Mouse (Mus musculus): ENCODE results near the gene 4921504E06Rik. TPM values are rescaled to one million over a fixed set of nuclear protein-coding genes. Genes with fewer than 3 reads are reported as not detected.

Gene 4921504E06Rik
- total and polyA plus RNA-seq, 3 experiments = not detected

DNA sequence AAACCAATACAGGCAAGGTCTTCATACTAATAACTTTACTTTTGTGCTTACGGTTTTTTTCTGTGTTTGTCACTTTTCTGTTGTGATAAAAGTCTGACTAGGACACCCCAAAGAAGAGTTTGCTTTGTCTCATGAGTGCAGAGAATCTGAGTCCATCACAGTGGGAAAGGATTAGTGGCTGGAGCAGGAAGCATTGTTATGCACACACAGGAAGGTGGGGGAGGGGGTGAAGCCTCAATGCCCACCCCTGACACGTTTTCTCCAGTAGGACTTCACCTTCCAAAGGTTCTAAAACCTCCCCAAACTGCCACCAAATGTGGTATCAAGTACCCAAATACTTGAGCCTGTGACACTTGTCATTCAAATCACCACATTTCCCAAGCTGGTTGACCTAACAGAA, 91.8 kb downstream of the 4921504E06Rik start:
- TF ChIP-seq CHD1 (IDR thresholded peaks at IDR 0.05; ENCODE audit: low read depth, low read length) (no peak), TBP (IDR thresholded peaks at IDR 0.05; ENCODE audit: low read depth, low read length) (no peak), UBTF (IDR thresholded peaks at IDR 0.05; ENCODE audit: borderline replicate concordance, insufficient read depth, low read depth, low read length) (no peak), GATA1 (IDR thresholded peaks at IDR 0.05; ENCODE audit: low read depth, low read length) (no peak), NELFE (IDR thresholded peaks at IDR 0.05; ENCODE audit: low read depth, low read length) (no peak), POLR2A (IDR thresholded peaks at IDR 0.05; ENCODE audit: control insufficient read depth in 1 of 2, insufficient read depth in 1 of 2, low read depth in 1 of 2, low read length in 2 of 2, poor library complexity in 1 of 2) (no peak), MAX (IDR thresholded peaks at IDR 0.05; ENCODE audit: low read length) (no peak)
- H3K4me3 ChIP-seq (ENCODE audit: control insufficient read depth in 1 of 2, insufficient read depth in 1 of 2, low read depth in 2 of 2, low read length in 2 of 2) = no peak overlapping the region
- no peaks in the 10 kb centered on the region for H3K9me3 ChIP-seq (replicated peaks; ENCODE audit: insufficient read depth, low read length)
- no peaks in the 10 kb centered on the region; a peak in 2 of 4 replicates for H3K27me3 ChIP-seq (ENCODE audit: control insufficient read depth in 1 of 2, insufficient read depth in 2 of 2, low read length in 2 of 2)
- no peaks in the 10 kb centered on the region for H3K36me3 ChIP-seq (ENCODE audit: control insufficient read depth in 1 of 2, insufficient read depth in 2 of 2, low read length in 2 of 2)
- no peak overlapping the region for H3K9ac ChIP-seq (ENCODE audit: control insufficient read depth, low read depth, low read length, poor library complexity, severe bottlenecking)
- DNase-seq (ENCODE audit: low read depth, low spot score) = no peak
- H3K79me2 ChIP-seq (ENCODE audit: control insufficient read depth, insufficient read depth, low read length, poor library complexity) = no peaks in the 10 kb centered on the region
- no peak overlapping the region for H3K27ac ChIP-seq (ENCODE audit: control insufficient read depth, low read depth, low read length)
- H3K4me1 ChIP-seq (ENCODE audit: control insufficient read depth in 1 of 2, insufficient read depth in 2 of 2, low read length in 2 of 2) = no peaks in the 10 kb centered on the region

DNA sequence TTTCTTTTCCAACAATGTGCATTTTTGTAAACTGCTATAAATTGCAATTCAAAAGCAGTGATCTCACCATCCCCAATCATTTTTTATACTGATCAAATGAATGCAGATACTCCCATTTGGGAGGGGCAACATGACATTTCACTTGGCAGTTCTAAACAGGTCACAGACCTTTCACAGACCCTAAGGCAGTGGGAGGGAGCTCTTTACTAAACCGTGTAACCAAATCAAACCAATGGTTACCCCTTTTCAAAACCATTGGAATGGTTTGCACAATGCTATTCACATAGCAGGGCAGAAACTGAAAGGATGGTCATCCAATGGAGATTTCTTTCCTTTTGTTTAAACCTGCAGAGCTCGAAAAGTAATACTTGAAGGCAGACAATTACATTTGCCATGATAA, 94.9 kb downstream of the 4921504E06Rik start:
- Histone ChIP-seq H3K4me3 (ENCODE audit: control insufficient read depth in 1 of 2, insufficient read depth in 1 of 2, low read depth in 2 of 2, low read length in 2 of 2) (no peak overlapping the region), H3K9me3 (replicated peaks; ENCODE audit: insufficient read depth, low read length) (no peaks in the 10 kb centered on the region), H3K27ac (ENCODE audit: control insufficient read depth, low read depth, low read length) (no peak overlapping the region), H3K27me3 (ENCODE audit: control insufficient read depth in 1 of 2, insufficient read depth in 2 of 2, low read length in 2 of 2) (no peaks in the 10 kb centered on the region; a peak in 2 of 4 replicates), H3K9ac (ENCODE audit: control insufficient read depth, low read depth, low read length, poor library complexity, severe bottlenecking) (no peak overlapping the region), H3K79me2 (ENCODE audit: control insufficient read depth, insufficient read depth, low read length, poor library complexity) (no peaks in the 10 kb centered on the region), H3K36me3 (ENCODE audit: control insufficient read depth in 1 of 2, insufficient read depth in 2 of 2, low read length in 2 of 2) (no peaks in the 10 kb centered on the region), H3K4me1 (ENCODE audit: control insufficient read depth in 1 of 2, insufficient read depth in 2 of 2, low read length in 2 of 2) (no peaks in the 10 kb centered on the region)
- DNase-seq (ENCODE audit: low read depth, low spot score) = no peak
- TF ChIP-seq POLR2AphosphoS2 (IDR thresholded peaks at IDR 0.05; ENCODE audit: low read length) (no peak), E2F4 (IDR thresholded peaks at IDR 0.05; ENCODE audit: borderline replicate concordance, low read depth, low read length) (no peak), HCFC1 (IDR thresholded peaks at IDR 0.05; ENCODE audit: low read depth, low read length) (no peak), CHD1 (IDR thresholded peaks at IDR 0.05; ENCODE audit: low read depth, low read length) (no peak), TCF12 (IDR thresholded peaks at IDR 0.05; ENCODE audit: low read depth, low read length) (no peak), SIN3A (IDR thresholded peaks at IDR 0.05; ENCODE audit: low read length) (no peak), GATA1 (IDR thresholded peaks at IDR 0.05; ENCODE audit: low read depth, low read length) (no peak), POLR2AphosphoS5 (IDR thresholded peaks at IDR 0.05; ENCODE audit: borderline replicate concordance, low read depth, low read length) (no peak), ZMIZ1 (IDR thresholded peaks at IDR 0.05; ENCODE audit: low read depth, low read length) (no peak), TAL1 (IDR thresholded peaks at IDR 0.05; ENCODE audit: low read length) (no peak)

DNA sequence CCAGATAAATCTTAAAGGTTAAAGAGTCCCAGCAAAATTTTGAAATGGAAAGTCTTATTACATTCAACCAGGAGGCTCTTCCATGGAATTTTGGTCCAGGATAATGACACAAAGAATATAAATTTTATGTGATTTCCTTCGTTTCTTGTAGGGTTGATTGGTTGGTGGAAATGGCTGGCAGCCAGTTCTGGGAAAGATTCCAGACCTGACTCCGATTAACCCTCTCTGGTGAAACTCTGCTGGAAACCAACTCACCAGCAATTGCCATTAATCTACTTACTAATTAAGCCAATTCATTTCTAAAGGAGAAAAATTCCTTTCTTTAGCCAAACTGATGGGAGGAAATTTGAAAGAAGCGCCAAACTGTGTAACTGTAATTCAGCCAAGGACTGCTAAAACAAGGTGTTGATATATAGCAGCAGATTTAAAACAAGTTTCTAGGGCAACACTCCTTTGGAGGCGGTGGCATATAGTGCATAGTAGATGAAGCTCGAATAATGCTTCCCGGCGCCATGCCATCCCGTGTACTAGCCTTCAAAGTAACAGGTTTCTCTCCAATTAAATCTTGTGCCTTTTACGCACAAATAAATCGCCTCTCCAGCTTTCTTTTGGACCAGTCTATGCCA, 97.7 kb downstream of the 4921504E06Rik start:
- DNase-seq (ENCODE audit: low read depth, low spot score) = no peak
- Histone ChIP-seq H3K9ac (ENCODE audit: control insufficient read depth, low read depth, low read length, poor library complexity, severe bottlenecking) (no peak overlapping the region), H3K79me2 (ENCODE audit: control insufficient read depth, insufficient read depth, low read length, poor library complexity) (no peaks in the 10 kb centered on the region), H3K4me3 (ENCODE audit: control insufficient read depth in 1 of 2, insufficient read depth in 1 of 2, low read depth in 2 of 2, low read length in 2 of 2) (no peak overlapping the region), H3K9me3 (replicated peaks; ENCODE audit: insufficient read depth, low read length) (no peaks in the 10 kb centered on the region), H3K27me3 (ENCODE audit: control insufficient read depth in 1 of 2, insufficient read depth in 2 of 2, low read length in 2 of 2) (no peaks in the 10 kb centered on the region; a peak in 1 of 4 replicates), H3K36me3 (ENCODE audit: control insufficient read depth in 1 of 2, insufficient read depth in 2 of 2, low read length in 2 of 2) (no peaks in the 10 kb centered on the region), H3K4me1 (ENCODE audit: control insufficient read depth in 1 of 2, insufficient read depth in 2 of 2, low read length in 2 of 2) (no peaks in the 10 kb centered on the region), H3K27ac (ENCODE audit: control insufficient read depth, low read depth, low read length) (no peak overlapping the region)
- TF ChIP-seq MXI1 (IDR thresholded peaks at IDR 0.05; ENCODE audit: low read depth, low read length) (no peak), HCFC1 (IDR thresholded peaks at IDR 0.05; ENCODE audit: low read depth, low read length) (no peak), POLR2AphosphoS2 (IDR thresholded peaks at IDR 0.05; ENCODE audit: low read length) (no peak), POLR2A (IDR thresholded peaks at IDR 0.05; ENCODE audit: control insufficient read depth in 1 of 2, insufficient read depth in 1 of 2, low read depth in 1 of 2, low read length in 2 of 2, poor library complexity in 1 of 2) (no peak), POLR2AphosphoS5 (IDR thresholded peaks at IDR 0.05; ENCODE audit: borderline replicate concordance, low read depth, low read length) (no peak)

Data from MEL (cell line).